Comparison of ENCODE assay signal across 8 mouse cellular contexts in the genomic region with DNA sequence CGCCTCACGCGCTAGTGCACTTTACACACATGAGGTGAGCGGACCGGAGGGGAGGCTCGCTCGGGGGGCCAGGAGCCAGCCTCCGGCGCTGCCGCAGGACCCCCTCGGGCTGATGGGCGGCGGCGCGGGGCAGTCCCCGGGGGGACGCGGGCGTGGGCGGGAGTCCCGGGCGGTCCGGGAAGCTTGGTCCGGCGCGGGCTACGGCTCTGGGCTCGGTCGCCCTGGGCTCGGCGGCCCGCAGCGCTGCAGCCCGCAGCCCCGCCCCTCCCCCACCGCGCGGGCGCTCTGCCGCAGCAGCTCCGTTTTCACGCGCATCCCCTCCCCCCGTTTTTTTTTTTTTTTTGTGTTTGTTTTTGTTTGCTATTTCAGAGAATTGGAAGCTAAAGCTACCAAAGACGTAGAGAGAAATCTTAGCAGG. TPM values are rescaled to one million over a fixed set of nuclear protein-coding genes. Genes with fewer than 3 reads are reported as not detected.
A peak's percentile ranks its signal among the peaks of the same experiment; 100 is the strongest.
DNase-seq lines count a peak whose midpoint lies in the region; ATAC-seq and TF ChIP-seq lines count a peak whose summit lies in the region.

No protein-coding gene starts in this region.

- H3K4me1 ChIP-seq in kidney, adult 2 months (ENCODE audit: control insufficient read depth, insufficient read depth, low read length): peaks cover 5% of the 10 kb centered on the region
- peaks cover 7% of the 10 kb centered on the region for H3K4me1 ChIP-seq in limb, embryonic 14.5 days (ENCODE audit: control insufficient read depth, insufficient read depth, low read length)
- H3K4me1 ChIP-seq in stomach, embryonic 14.5 days (ENCODE audit: control insufficient read depth, insufficient read depth, low read length): peaks cover 11% of the 10 kb centered on the region

- WGBS in kidney, adult 2 months: 1% methylated on average over 41 of the region's 45 CpGs
- 1% methylated on average over 10 of the region's 45 CpGs for WGBS in limb, embryonic 14.5 days
- WGBS in stomach, embryonic 14.5 days: under 1% methylated on average over 33 of the region's 45 CpGs

- peak overlapping the region; percentile 100 for H3K27ac ChIP-seq in kidney, adult 2 months (ENCODE audit: insufficient read depth, low read depth, low read length)
- H3K27ac ChIP-seq in limb, embryonic 14.5 days (replicated peaks; ENCODE audit: low read depth, low read length): peak overlapping the region; percentile 94
- H3K27ac ChIP-seq in stomach, embryonic 14.5 days (ENCODE audit: low read length): peak overlapping the region; percentile 94

- 0 out of 2 replicates have a peak, but pooled peaks have one; percentile 41 for ATAC-seq in erythroid progenitor cell, adult 5-6 weeks (replicated peaks; ENCODE audit: low FRiP score, poor library complexity, severe bottlenecking)
- peak; percentile 63; the same call in 1 of the 2 replicates for ATAC-seq in limb, embryonic 14.5 days (ENCODE audit: low FRiP score, low read depth)
- peak; percentile 77 for ATAC-seq in stomach, embryonic 14.5 days (ENCODE audit: insufficient number of reproducible peaks, insufficient read depth, low FRiP score, low read depth)
- ATAC-seq in monocyte, adult 5-6 weeks (replicated peaks; ENCODE audit: insufficient number of reproducible peaks, low FRiP score, low TSS enrichment, poor library complexity, severe bottlenecking): no peak

- H3K9me3 ChIP-seq in limb, embryonic 14.5 days (ENCODE audit: control insufficient read depth, low read length): no peaks in the 10 kb centered on the region
- no peaks in the 10 kb centered on the region for H3K9me3 ChIP-seq in stomach, embryonic 14.5 days (ENCODE audit: control insufficient read depth, low read depth, low read length)

- TF ChIP-seq POLR2A in kidney, adult 2 months (IDR thresholded peaks at IDR 0.05; ENCODE audit: low read depth, low read length): no peak
- no peak for TF ChIP-seq POLR2A in limb, embryonic 14.5 days (IDR thresholded peaks at IDR 0.05; ENCODE audit: borderline replicate concordance, extremely low read depth, insufficient read depth, insufficient read length)

- H3K4me3 ChIP-seq in kidney, adult 2 months (ENCODE audit: insufficient read depth, low read depth, low read length): peak overlapping the region; percentile 100
- H3K4me3 ChIP-seq in limb, embryonic 14.5 days (replicated peaks; ENCODE audit: low read length): peak overlapping the region; percentile 97
- H3K4me3 ChIP-seq in stomach, embryonic 14.5 days (ENCODE audit: low read depth, low read length): peak overlapping the region; percentile 97

- no peak for TF ChIP-seq CTCF in kidney, adult 2 months (conservative IDR thresholded peaks at IDR 0.05; ENCODE audit: insufficient read depth, insufficient read length, low read depth, low read length)

- no peaks in the 10 kb centered on the region for H3K27me3 ChIP-seq in kidney, adult 2 months (replicated peaks; ENCODE audit: control insufficient read depth, insufficient read depth, low read length)
- no peaks in the 10 kb centered on the region for H3K27me3 ChIP-seq in limb, embryonic 14.5 days (ENCODE audit: control insufficient read depth, insufficient read depth, low read length)
- H3K27me3 ChIP-seq in stomach, embryonic 14.5 days (ENCODE audit: control insufficient read depth, insufficient read depth, low read length): no peaks in the 10 kb centered on the region

- H3K9ac ChIP-seq in limb, embryonic 14.5 days (ENCODE audit: low read depth, low read length, severe bottlenecking): peak overlapping the region; percentile 97
- peak overlapping the region; percentile 94 for H3K9ac ChIP-seq in stomach, embryonic 14.5 days (replicated peaks; ENCODE audit: low read depth, low read length)

- no peaks in the 10 kb centered on the region; the same call in 1 of the 2 replicates for H3K36me3 ChIP-seq in kidney, adult 2 months (ENCODE audit: control insufficient read depth, insufficient read depth, low read length)
- 0 out of 2 replicates have a peak, but pooled peaks cover 16% of the 10 kb centered on the region for H3K36me3 ChIP-seq in limb, embryonic 14.5 days (ENCODE audit: control insufficient read depth, insufficient read depth, low read length)
- peaks cover 19% of the 10 kb centered on the region; the same call in 1 of the 2 replicates for H3K36me3 ChIP-seq in stomach, embryonic 14.5 days (ENCODE audit: control insufficient read depth, insufficient read depth, low read length)

- no peak for DNase-seq in kidney, adult 2 months
- no peak for DNase-seq in kidney, adult 18-20 months
- DNase-seq in NIH3T3 (ENCODE audit: low read depth): peak; percentile 43
- DNase-seq in limb, embryonic 14.5 days (ENCODE audit: low spot score): peak; percentile 9
- no peak for DNase-seq in adrenal gland, adult 2 months

- H3K4me2 ChIP-seq in limb, embryonic 14.5 days (replicated peaks; ENCODE audit: low read depth, low read length, severe bottlenecking): peak overlapping the region; percentile 65
- H3K4me2 ChIP-seq in stomach, embryonic 14.5 days (replicated peaks; ENCODE audit: low read depth, low read length): peak overlapping the region; percentile 66

RNA-seq across cellular contexts. Expression of a gene that starts 0.6 kb away (rescaled TPM):
- polyA plus RNA-seq in kidney, adult 2 months (2012; rRNA removed): 28.9 and 33.4 TPM in 2 replicates
- total RNA-seq in erythroid progenitor cell, adult 5-6 weeks (2015; ENCODE audit: low replicate concordance): 35.2 and 38.6 TPM in 2 replicates
- 41.8 and 57.6 TPM in 2 replicates for total RNA-seq in erythroid progenitor cell, adult 5-6 weeks (2017; ENCODE audit: low replicate concordance)
- 62.3 and 78.4 TPM in 2 replicates for polyA plus RNA-seq in limb, embryonic 14.5 days (2012; rRNA removed)
- 44.3 and 50.1 TPM in 2 replicates for polyA plus RNA-seq in limb, embryonic 14.5 days (2014; fragmentation: Nextera tagmentation; extraction: Ambion mirVana)
- polyA plus RNA-seq in stomach, embryonic 14.5 days (2014; fragmentation: Nextera tagmentation; extraction: Ambion mirVana): 59.8 and 59.9 TPM in 2 replicates
- 66.6 to 90.5 TPM (median 70.1 TPM) in 3 replicates for total RNA-seq in monocyte, adult 5-6 weeks (2017)
- total RNA-seq in adrenal gland, adult 2 months (2021): 10 to 100 TPM; 42.4 to 59.4 TPM
- polyA plus RNA-seq in adrenal gland, adult 2 months (2012; rRNA removed): 29.6 and 30.8 TPM in 2 replicates

Comparison
In these comparisons a context has a peak if more than half of its experiments do, and no peak if none do; other contexts are left out.
1. DNase-seq: peak in NIH3T3 (single experiment) and limb, embryonic 14.5 days (single experiment); none in kidney, adult 2 months (single experiment), kidney, adult 18-20 months (single experiment) and adrenal gland, adult 2 months (single experiment).
2. Peak in every context shown above with its lines, with median percentiles within 50 percentile points of each other: H3K27ac ChIP-seq and H3K4me3 ChIP-seq.